Mouse (Mus musculus): Measurements from ENCODE around the gene Ccdc122.
"Not testable (repeated sequence)": the region's sequence is repeated elsewhere in the genome, so short reads cannot be mapped to it uniquely, and the experiment has no call there.

DNA sequence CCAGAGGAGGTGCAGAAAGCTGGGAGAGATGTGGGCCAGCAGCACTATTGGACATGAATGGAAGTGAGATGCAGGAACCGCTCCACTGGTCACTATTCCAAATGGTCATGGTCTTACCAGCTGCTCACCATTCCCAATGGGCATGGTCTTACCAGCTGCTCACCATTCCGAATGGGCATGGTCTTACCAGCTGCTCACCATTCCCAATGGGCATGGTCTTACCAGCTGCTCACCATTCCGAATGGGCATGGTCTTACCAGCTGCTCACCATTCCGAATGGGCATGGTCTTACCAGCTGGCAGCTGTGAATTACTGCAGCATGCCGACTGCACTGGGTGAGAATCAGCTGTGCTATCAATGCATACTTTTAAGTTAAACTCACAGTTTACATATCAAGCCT lies 74.0 kb downstream of the Ccdc122 start:
- TF ChIP-seq CTCF (IDR thresholded peaks at IDR 0.05; ENCODE audit: control insufficient read depth, insufficient read depth, insufficient replicate concordance, low read depth, low read length); POLR2A (IDR thresholded peaks at IDR 0.05; ENCODE audit: control insufficient read depth, low read depth, low read length): not testable (repeated sequence)
